Mouse (Mus musculus): ENCODE results near the gene Prdm9. TPM values are rescaled to one million over a fixed set of nuclear protein-coding genes. Genes with fewer than 3 reads are reported as not detected.
"Not testable (repeated sequence)": the region's sequence is repeated elsewhere in the genome, so short reads cannot be mapped to it uniquely, and the experiment has no call there.

Prdm9 gene
- total and polyA plus RNA-seq, 2 experiments from 2014 or later, result 1.00 to 1.0 TPM

DNA sequence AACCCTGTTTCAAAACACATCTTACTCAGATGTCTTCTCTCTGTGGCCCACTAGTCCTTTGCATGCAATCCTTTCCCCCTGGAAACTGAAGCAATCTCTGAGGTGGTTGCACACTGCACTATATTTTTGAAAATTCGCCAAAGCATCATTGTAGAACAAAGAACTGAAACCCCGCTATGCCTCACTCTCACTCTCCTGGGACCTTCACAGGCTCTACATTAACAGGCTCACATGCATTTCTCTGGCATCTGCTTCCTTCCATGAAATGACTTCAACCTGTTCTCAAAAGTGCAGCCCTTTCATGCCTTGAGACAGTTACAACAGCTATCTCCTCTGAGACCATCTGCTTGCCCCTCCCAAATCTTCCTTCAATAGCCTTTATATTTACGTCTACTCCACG, 17.7 kb downstream of the Prdm9 start:
- Histone ChIP-seq H3K27me3 (ENCODE audit: insufficient read depth, low read length) (no peaks in the 10 kb centered on the region), H3K4me1 (ENCODE audit: insufficient read depth) (no peaks in the 10 kb centered on the region), H3K9me3 (ENCODE audit: low read length) (no peaks in the 10 kb centered on the region), H3K4me2 (ENCODE audit: low read depth) (no peak overlapping the region), H3K9ac (no peak overlapping the region), H3K36me3 (ENCODE audit: insufficient read depth) (no peaks in the 10 kb centered on the region), H3K4me3 (ENCODE audit: low read depth, low read length) (no peak overlapping the region), H3K27ac (ENCODE audit: low read depth, low read length) (no peak overlapping the region)
- ATAC-seq (no peak), DNase-seq (no peak)
- no peak for TF ChIP-seq CTCF (IDR thresholded peaks at IDR 0.05; ENCODE audit: low read depth)
- 77% methylated on average over 4 of the region's 4 CpGs for WGBS

DNA sequence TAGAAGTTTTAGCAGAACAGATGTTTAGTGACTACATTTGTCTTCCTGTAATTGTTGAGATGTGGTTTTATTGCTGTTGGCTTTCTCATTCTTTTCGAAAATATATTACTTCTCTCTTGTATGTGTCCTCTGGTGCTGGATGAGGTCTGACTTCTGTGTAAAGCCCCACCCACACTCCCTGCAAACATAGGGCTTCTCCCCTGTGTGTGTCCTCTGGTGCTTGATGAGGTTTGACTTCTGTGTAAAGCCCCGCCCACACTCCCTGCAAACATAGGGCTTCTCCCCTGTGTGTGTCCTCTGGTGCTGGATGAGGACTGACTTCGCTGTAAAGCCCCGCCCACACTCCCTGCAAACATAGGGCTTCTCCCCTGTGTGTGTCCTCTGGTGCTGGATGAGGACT, 20.3 kb downstream of the Prdm9 start:
- not testable (repeated sequence) for H3K9me3 ChIP-seq (ENCODE audit: low read length); H3K27ac ChIP-seq (ENCODE audit: low read depth, low read length); H3K36me3 ChIP-seq (ENCODE audit: insufficient read depth); H3K27me3 ChIP-seq (ENCODE audit: insufficient read depth, low read length); ATAC-seq; DNase-seq; H3K4me3 ChIP-seq (ENCODE audit: low read depth, low read length); H3K9ac ChIP-seq; H3K4me1 ChIP-seq (ENCODE audit: insufficient read depth); H3K4me2 ChIP-seq (ENCODE audit: low read depth)
- 68% methylated on average over 4 of the region's 4 CpGs for WGBS

DNA sequence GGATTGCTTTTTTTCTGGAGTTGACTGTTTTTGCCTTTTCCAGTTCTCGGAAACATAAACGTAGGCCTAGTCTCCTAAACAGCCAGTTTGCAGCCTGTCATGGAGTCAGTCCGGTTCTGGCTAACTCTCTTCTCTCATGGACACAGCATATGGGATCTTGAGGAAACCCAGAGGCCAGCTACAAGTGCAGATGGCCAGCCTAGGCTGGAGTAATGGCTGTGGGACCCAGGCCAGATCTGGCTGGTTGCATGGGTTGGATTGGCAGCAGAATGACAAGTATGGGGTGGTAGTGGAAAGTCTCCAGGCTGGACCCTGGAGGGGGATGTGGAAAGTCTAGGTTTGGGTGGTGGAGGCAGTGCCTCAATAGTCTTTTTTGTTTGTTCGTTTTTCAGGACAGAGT, 23.8 kb downstream of the Prdm9 start:
- WGBS, result 76% methylated on average over 4 of the region's 4 CpGs
- Histone ChIP-seq H3K4me2 (ENCODE audit: low read depth) (no peak overlapping the region), H3K27me3 (ENCODE audit: insufficient read depth, low read length) (no peaks in the 10 kb centered on the region; the same call in 1 of the 2 replicates), H3K4me3 (ENCODE audit: low read depth, low read length) (no peak overlapping the region), H3K9me3 (ENCODE audit: low read length) (no peaks in the 10 kb centered on the region), H3K36me3 (ENCODE audit: insufficient read depth) (no peaks in the 10 kb centered on the region), H3K27ac (ENCODE audit: low read depth, low read length) (no peak overlapping the region), H3K9ac (no peak overlapping the region), H3K4me1 (ENCODE audit: insufficient read depth) (no peaks in the 10 kb centered on the region)
- no peak for TF ChIP-seq CTCF (IDR thresholded peaks at IDR 0.05; ENCODE audit: low read depth)
- ATAC-seq, result no peak
- no peak for DNase-seq

DNA sequence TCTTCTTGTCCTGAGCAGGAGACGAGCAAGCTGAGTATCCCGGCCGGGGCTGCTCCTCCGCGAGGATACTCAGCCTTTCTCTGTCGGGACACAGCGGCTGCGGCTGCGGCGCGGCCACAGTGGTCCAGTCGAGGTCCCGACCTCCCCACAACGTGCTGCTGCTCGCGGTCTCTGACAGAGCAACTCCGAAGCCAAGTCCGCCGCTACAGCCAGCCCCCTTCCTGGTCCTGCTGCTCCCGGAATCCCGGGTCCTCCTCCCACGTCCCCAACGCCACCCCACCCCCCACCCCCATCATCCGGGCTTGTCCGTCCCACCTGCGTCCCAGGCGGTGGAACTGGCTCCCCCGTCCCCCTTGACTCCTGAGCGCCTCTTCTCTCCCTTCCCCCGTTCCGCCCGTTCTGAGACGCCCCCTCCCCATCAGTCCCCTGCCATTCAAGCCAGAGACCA, 27.7 kb downstream of the Prdm9 start:
- 1% methylated on average over 33 of the region's 33 CpGs for WGBS
- H3K36me3 ChIP-seq (ENCODE audit: insufficient read depth), result no peaks in the 10 kb centered on the region
- peak overlapping the region; percentile 44 for H3K9ac ChIP-seq
- peak overlapping the region; percentile 92 for H3K4me2 ChIP-seq (ENCODE audit: low read depth)
- H3K27me3 ChIP-seq (ENCODE audit: insufficient read depth, low read length), result no peaks in the 10 kb centered on the region; the same call in 1 of the 2 replicates
- DNase-seq (no peak), ATAC-seq (no peak)
- H3K4me3 ChIP-seq (ENCODE audit: low read depth, low read length), result peak overlapping the region; percentile 42
- TF ChIP-seq CTCF (IDR thresholded peaks at IDR 0.05; ENCODE audit: low read depth), result no peak
- H3K27ac ChIP-seq (ENCODE audit: low read depth, low read length), result no peak overlapping the region
- no peaks in the 10 kb centered on the region for H3K4me1 ChIP-seq (ENCODE audit: insufficient read depth)
- no peaks in the 10 kb centered on the region for H3K9me3 ChIP-seq (ENCODE audit: low read length)

DNA sequence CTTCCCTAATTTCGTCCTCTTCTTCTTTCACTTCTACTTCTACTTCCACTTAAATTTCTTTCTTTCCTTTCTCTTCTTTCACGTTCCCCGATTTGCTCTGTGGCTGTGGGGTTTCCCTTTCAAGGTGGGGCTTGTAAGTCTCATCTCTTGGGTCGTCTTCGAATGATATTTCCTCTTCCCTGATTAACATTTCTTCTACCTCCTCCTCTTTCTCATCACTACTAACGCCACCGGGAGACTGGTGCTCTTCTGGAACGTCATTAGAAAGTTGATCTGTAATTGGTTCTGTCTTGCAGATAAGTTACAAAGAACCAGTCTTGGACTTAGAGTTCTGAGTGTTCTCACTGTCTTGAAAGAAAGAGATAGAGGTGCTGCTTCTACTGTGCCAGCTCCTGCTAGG, 28.2 kb downstream of the Prdm9 start:
- DNase-seq (peak; percentile 15), ATAC-seq (0 out of 2 replicates have a peak, but pooled peaks have one; percentile 3)
- WGBS, result 20% methylated on average over 8 of the region's 8 CpGs
- H3K27me3 ChIP-seq (ENCODE audit: insufficient read depth, low read length), result no peaks in the 10 kb centered on the region; the same call in 1 of the 2 replicates
- no peak for TF ChIP-seq CTCF (IDR thresholded peaks at IDR 0.05; ENCODE audit: low read depth)
- no peak overlapping the region for H3K9ac ChIP-seq
- no peaks in the 10 kb centered on the region for H3K36me3 ChIP-seq (ENCODE audit: insufficient read depth)
- no peaks in the 10 kb centered on the region for H3K4me1 ChIP-seq (ENCODE audit: insufficient read depth)
- no peaks in the 10 kb centered on the region for H3K9me3 ChIP-seq (ENCODE audit: low read length)
- H3K4me2 ChIP-seq (ENCODE audit: low read depth), result peak overlapping the region; percentile 92
- no peak overlapping the region for H3K27ac ChIP-seq (ENCODE audit: low read depth, low read length)
- peak overlapping the region; percentile 42 for H3K4me3 ChIP-seq (ENCODE audit: low read depth, low read length)

DNA sequence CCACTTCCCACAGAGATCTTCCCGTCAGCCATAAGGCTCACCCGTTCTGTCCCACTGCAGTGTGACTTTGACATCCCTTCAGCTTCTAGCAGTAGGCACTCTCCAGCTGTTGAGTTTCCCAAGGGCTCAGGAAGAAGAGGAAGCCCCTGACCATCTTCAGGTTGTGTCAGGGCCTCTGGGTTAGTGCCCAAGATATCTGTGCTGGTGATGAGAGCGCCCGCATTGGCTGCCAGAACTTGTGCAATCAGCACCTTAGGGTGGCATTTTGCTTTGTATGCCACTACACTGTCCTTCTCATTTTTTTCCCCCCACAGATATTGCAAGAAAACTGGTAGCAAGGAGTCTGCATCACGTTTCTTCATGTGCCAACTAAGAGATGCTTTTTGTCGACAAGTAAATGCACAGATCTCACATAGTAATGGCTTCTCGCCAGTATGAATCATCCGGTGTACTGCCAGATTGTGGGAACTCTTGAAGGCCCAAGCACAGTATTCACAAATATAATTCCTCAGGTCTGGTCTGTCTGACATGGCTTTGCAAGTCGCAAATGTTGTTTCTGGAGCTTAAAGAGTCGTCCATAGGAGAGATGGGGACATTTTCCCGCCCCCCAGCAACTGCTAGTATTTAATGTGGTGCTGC, 28.9 kb downstream of the Prdm9 start:
- Histone ChIP-seq H3K4me3 (ENCODE audit: low read depth, low read length) (no peak overlapping the region), H3K9ac (no peak overlapping the region), H3K4me1 (ENCODE audit: insufficient read depth) (no peaks in the 10 kb centered on the region), H3K36me3 (ENCODE audit: insufficient read depth) (no peaks in the 10 kb centered on the region), H3K27me3 (ENCODE audit: insufficient read depth, low read length) (no peaks in the 10 kb centered on the region; the same call in 1 of the 2 replicates), H3K4me2 (ENCODE audit: low read depth) (no peak overlapping the region), H3K27ac (ENCODE audit: low read depth, low read length) (no peak overlapping the region), H3K9me3 (ENCODE audit: low read length) (no peaks in the 10 kb centered on the region)
- ATAC-seq (no peak), DNase-seq (peak; percentile 20)
- WGBS, result 64% methylated on average over 11 of the region's 11 CpGs
- no peak for TF ChIP-seq CTCF (IDR thresholded peaks at IDR 0.05; ENCODE audit: low read depth)

DNA sequence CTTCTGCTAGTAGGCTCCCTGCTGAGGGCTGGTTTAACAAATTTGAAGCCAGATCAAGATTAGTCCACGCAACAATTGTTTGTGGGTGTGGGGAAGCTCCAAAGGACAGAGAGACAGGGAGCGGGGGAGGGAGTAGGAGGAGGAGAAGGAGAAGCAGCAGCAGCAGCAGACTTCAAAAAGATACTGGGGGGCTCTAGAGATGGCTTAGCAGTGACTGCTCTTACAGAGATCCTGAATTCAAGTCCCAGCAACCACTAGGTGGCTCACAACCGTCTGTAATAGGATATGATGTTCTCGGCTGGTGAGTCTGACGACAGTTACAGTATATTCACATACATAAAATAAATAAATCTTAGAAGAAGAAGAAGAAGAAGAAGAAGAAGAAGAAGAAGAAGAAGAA, 34.0 kb downstream of the Prdm9 start:
- under 1% methylated on average over 5 of the region's 5 CpGs for WGBS
- Histone ChIP-seq H3K4me3 (ENCODE audit: low read depth, low read length) (no peak overlapping the region), H3K9me3 (ENCODE audit: low read length) (no peaks in the 10 kb centered on the region), H3K27me3 (ENCODE audit: insufficient read depth, low read length) (no peaks in the 10 kb centered on the region), H3K36me3 (ENCODE audit: insufficient read depth) (0 out of 2 replicates have a peak, but pooled peaks cover 3% of the 10 kb centered on the region), H3K4me1 (ENCODE audit: insufficient read depth) (peaks cover 4% of the 10 kb centered on the region; the same call in 1 of the 2 replicates), H3K9ac (no peak overlapping the region), H3K27ac (ENCODE audit: low read depth, low read length) (no peak overlapping the region), H3K4me2 (ENCODE audit: low read depth) (no peak overlapping the region)
- peak; percentile 76 for DNase-seq
- peak; percentile 68 for TF ChIP-seq CTCF (IDR thresholded peaks at IDR 0.05; ENCODE audit: low read depth)
- peak; percentile 49 for ATAC-seq

Measured in forebrain, postnatal 0 days (tissue).